Mouse (Mus musculus) CH12.LX (cell line): Measurements from ENCODE around the gene Wnt5b.

Experiments
- CHD2 ChIP-seq: IDR thresholded peaks from 2 replicates; pipeline ENCODE4 v1.6.1; 2011; ENCODE audit warnings: low read length, improper control_type of control experiment
- CTCF ChIP-seq, 2 experiments: IDR thresholded peaks in 1 of 2; conservative IDR thresholded peaks in 1 of 2; 2 replicates each; pipeline ENCODE4 v1.5.1; 2011 to 2012; ENCODE audit warnings: low read depth in 2 of 2, low read length in 2 of 2, improper control_type of control experiment in 1 of 2, inconsistent platforms in 1 of 2, mild to moderate bottlenecking in 1 of 2, moderate library complexity in 1 of 2
- EP300 ChIP-seq: IDR thresholded peaks from 2 replicates; pipeline ENCODE4 v1.6.1; 2011; ENCODE audit warnings: low read length, improper control_type of control experiment
- HCFC1 ChIP-seq: IDR thresholded peaks from 2 replicates; pipeline ENCODE4 v1.6.1; 2012; ENCODE audit warnings: low read depth, mild to moderate bottlenecking, inconsistent platforms, low read length, improper control_type of control experiment
- IRF4 ChIP-seq: IDR thresholded peaks from 2 replicates; pipeline ENCODE4 v1.6.1; 2014; ENCODE audit warnings: low read depth, mild to moderate bottlenecking, inconsistent platforms, low read length, improper control_type of control experiment
- JUND ChIP-seq: conservative IDR thresholded peaks from 2 replicates; pipeline ENCODE4 v1.6.1; 2011; ENCODE audit warnings: low read depth, low read length, improper control_type of control experiment
- MAFK ChIP-seq: IDR thresholded peaks from 2 replicates; pipeline ENCODE4 v1.6.1; 2011; ENCODE audit warnings: low read length, improper control_type of control experiment; ENCODE audit not compliant: insufficient replicate concordance
- MAX ChIP-seq: IDR thresholded peaks from 2 replicates; pipeline ENCODE4 v1.6.1; 2011; ENCODE audit warnings: low read length, improper control_type of control experiment
- NRF1 ChIP-seq: IDR thresholded peaks from 2 replicates; pipeline ENCODE4 v1.6.1; 2014; ENCODE audit warnings: low read depth, mild to moderate bottlenecking, inconsistent platforms, low read length, improper control_type of control experiment, moderate library complexity
- POLR2A ChIP-seq: IDR thresholded peaks from 2 replicates; pipeline ENCODE4 v1.6.1; 2011; ENCODE audit warnings: low read depth, mild to moderate bottlenecking, improper control_type of control experiment, low read length
- UBTF ChIP-seq: IDR thresholded peaks from 2 replicates; pipeline ENCODE4 v1.6.1; 2012; ENCODE audit warnings: low read depth, mild to moderate bottlenecking, inconsistent platforms, low read length, improper control_type of control experiment, moderate library complexity
- USF2 ChIP-seq: conservative IDR thresholded peaks from 2 replicates; pipeline ENCODE4 v1.6.1; 2011; ENCODE audit warnings: low read depth, low read length, improper control_type of control experiment
- ZC3H11A ChIP-seq: IDR thresholded peaks from 2 replicates; pipeline ENCODE4 v1.6.1; 2012; ENCODE audit warnings: low read depth, mild to moderate bottlenecking, inconsistent platforms, low read length, improper control_type of control experiment
- ZKSCAN1 ChIP-seq: IDR thresholded peaks from 2 replicates; pipeline ENCODE4 v1.6.1; 2012; ENCODE audit warnings: low read depth, inconsistent platforms, low read length, improper control_type of control experiment, borderline replicate concordance

DNA sequence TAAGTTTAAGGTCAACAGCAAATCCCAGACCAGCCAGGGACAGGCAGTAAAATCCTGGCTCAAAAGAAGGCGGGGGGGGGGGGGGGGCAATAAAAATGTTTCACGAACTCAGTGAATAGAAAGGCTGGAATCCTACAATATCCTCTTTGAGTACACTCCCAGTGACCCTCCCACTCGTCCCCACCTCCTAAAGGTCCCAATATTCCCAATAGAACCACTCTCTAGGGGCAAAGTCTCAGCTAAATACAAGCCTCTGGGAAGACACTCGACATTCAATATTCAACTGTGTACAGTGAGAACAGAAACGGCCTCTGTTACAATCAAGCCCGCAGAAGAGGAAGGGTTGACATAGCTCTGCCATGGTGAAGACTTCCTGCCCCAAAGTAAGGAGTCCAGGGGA, 136.3 kb downstream of the Wnt5b start:
- TF ChIP-seq MAFK (no peak), POLR2A (no peak), IRF4 (no peak), JUND (no peak), NRF1 (no peak), EP300 (no peak), CTCF (conservative IDR thresholded peaks at IDR 0.05 in 1 of 2, IDR thresholded peaks at IDR 0.05 in 1 of 2; ENCODE audit: low read depth in 2 of 2, low read length in 2 of 2) (no peak), MAX (no peak), UBTF (no peak), HCFC1 (no peak), ZC3H11A (no peak), USF2 (no peak), CHD2 (no peak), ZKSCAN1 (no peak)
